ENCODE assay signal across 10 mouse cellular contexts in the genomic region with DNA sequence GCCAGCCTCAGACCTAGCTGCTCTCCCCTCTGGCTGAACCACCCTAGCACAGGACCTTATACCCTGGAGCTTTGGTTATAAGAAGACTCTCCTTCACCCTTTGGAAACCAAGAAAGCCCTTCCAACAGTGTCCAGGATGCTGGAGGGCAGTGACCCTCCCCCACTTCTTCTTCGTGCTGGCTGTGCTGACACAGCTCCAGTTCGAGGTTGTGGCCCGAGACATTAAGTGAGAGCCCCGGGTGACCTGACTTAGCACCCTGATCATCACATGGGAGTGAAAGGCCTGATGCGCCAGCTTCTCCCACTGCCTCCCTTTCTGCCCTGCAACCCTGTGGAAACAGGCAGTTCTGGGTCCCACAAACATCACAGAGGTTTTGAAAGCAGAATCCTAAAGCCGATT. TPM values are rescaled to one million over a fixed set of nuclear protein-coding genes. Genes with fewer than 3 reads are reported as not detected.
DNase-seq lines count a peak whose midpoint lies in the region; ATAC-seq and TF ChIP-seq lines count a peak whose summit lies in the region.
"Had no signal": no experiment of that assay in that cellular context is flagged by ENCODE, and none has a peak within 500 bp of the region (broad histone marks: within the 10 kb centered on the region; RNA-seq: fewer than 3 reads in every experiment).

No protein-coding gene starts in this region.

- H3K4me3 ChIP-seq in heart, embryonic 11.5 days (ENCODE audit: low read depth, low read length): 0 out of 2 replicates have a peak overlapping the region, but pooled peaks have one; percentile 15
- peak overlapping the region; percentile 1; the same call in 1 of the 2 replicates for H3K4me3 ChIP-seq in lung, postnatal 0 days (ENCODE audit: low read depth, low read length)
- peak overlapping the region; percentile 31 for H3K4me3 ChIP-seq in intestine, postnatal 0 days (ENCODE audit: low read depth, low read length)
- H3K4me3 ChIP-seq in neural tube, embryonic 15.5 days (replicated peaks): no peak overlapping the region

- H3K4me2 ChIP-seq in heart, embryonic 11.5 days: peak overlapping the region; percentile 50
- peak overlapping the region; percentile 54 for H3K4me2 ChIP-seq in lung, postnatal 0 days (replicated peaks; ENCODE audit: low read depth, low read length)
- peak overlapping the region; percentile 49 for H3K4me2 ChIP-seq in intestine, postnatal 0 days (replicated peaks; ENCODE audit: low read depth)
- H3K4me2 ChIP-seq in neural tube, embryonic 15.5 days: peak overlapping the region; percentile 5; the same call in 1 of the 2 replicates

- H3K36me3 ChIP-seq in heart, embryonic 11.5 days (ENCODE audit: control insufficient read depth, insufficient read depth, low read length): peaks cover 27% of the 10 kb centered on the region
- H3K36me3 ChIP-seq in lung, postnatal 0 days (ENCODE audit: insufficient read depth, low read length): peaks cover 17% of the 10 kb centered on the region; the same call in 1 of the 2 replicates
- peaks cover 20% of the 10 kb centered on the region for H3K36me3 ChIP-seq in intestine, postnatal 0 days (ENCODE audit: control insufficient read depth, insufficient read depth)
- H3K36me3 ChIP-seq in neural tube, embryonic 15.5 days: peaks cover 51% of the 10 kb centered on the region

- no peak for TF ChIP-seq EP300 in lung, postnatal 0 days (IDR thresholded peaks at IDR 0.05)

- no peaks in the 10 kb centered on the region for H3K27me3 ChIP-seq in heart, embryonic 11.5 days (ENCODE audit: control insufficient read depth, insufficient read depth, low read length)
- H3K27me3 ChIP-seq in lung, postnatal 0 days (replicated peaks; ENCODE audit: insufficient read depth, low read length): no peaks in the 10 kb centered on the region
- no peaks in the 10 kb centered on the region for H3K27me3 ChIP-seq in intestine, postnatal 0 days (replicated peaks; ENCODE audit: control insufficient read depth, insufficient read depth, low read length)
- peaks cover 5% of the 10 kb centered on the region for H3K27me3 ChIP-seq in neural tube, embryonic 15.5 days (replicated peaks)

- no peak for ATAC-seq in heart, embryonic 11.5 days (replicated peaks; ENCODE audit: insufficient number of reproducible peaks, low FRiP score, low TSS enrichment)
- no peak for ATAC-seq in lung, postnatal 0 days
- no peak for ATAC-seq in intestine, postnatal 0 days
- ATAC-seq in neural tube, embryonic 15.5 days (ENCODE audit: low FRiP score): no peak
- ATAC-seq: forebrain, embryonic 14.5 days had no signal

- H3K9ac ChIP-seq in heart, embryonic 11.5 days (ENCODE audit: low read depth, low read length): peak overlapping the region; percentile 54
- no peak overlapping the region for H3K9ac ChIP-seq in lung, postnatal 0 days (replicated peaks; ENCODE audit: low read depth)
- no peak overlapping the region; the same call in 1 of the 2 replicates for H3K9ac ChIP-seq in intestine, postnatal 0 days (ENCODE audit: low read depth, low read length)
- no peak overlapping the region for H3K9ac ChIP-seq in neural tube, embryonic 15.5 days (replicated peaks)

- 0 out of 2 replicates have a peak overlapping the region, but pooled peaks have one; percentile 29 for H3K27ac ChIP-seq in heart, embryonic 11.5 days (ENCODE audit: low read depth, low read length)
- H3K27ac ChIP-seq in lung, postnatal 0 days (ENCODE audit: low read length): no peak overlapping the region
- no peak overlapping the region for H3K27ac ChIP-seq in intestine, postnatal 0 days (ENCODE audit: low read depth, low read length)
- H3K27ac ChIP-seq in neural tube, embryonic 15.5 days (replicated peaks): no peak overlapping the region; the same call in 1 of the 2 replicates

- H3K4me1 ChIP-seq in heart, embryonic 11.5 days (ENCODE audit: control insufficient read depth, insufficient read depth, low read length): peaks cover 53% of the 10 kb centered on the region
- H3K4me1 ChIP-seq in lung, postnatal 0 days (ENCODE audit: insufficient read depth, low read depth, low read length): peaks cover 19% of the 10 kb centered on the region
- H3K4me1 ChIP-seq in intestine, postnatal 0 days (replicated peaks; ENCODE audit: control insufficient read depth, insufficient read depth, low read length): no peaks in the 10 kb centered on the region
- H3K4me1 ChIP-seq in neural tube, embryonic 15.5 days: peaks cover 46% of the 10 kb centered on the region

- 9% methylated on average over 6 of the region's 6 CpGs for WGBS in heart, embryonic 11.5 days (ENCODE audit: insufficient replicate concordance)
- WGBS in lung, postnatal 0 days: 10% methylated on average over 6 of the region's 6 CpGs
- 12% methylated on average over 6 of the region's 6 CpGs for WGBS in intestine, postnatal 0 days
- WGBS in neural tube, embryonic 15.5 days: 7% methylated on average over 6 of the region's 6 CpGs

- TF ChIP-seq CTCF in lung, postnatal 0 days (IDR thresholded peaks at IDR 0.05): no peak
- TF ChIP-seq CTCF in intestine, postnatal 0 days (IDR thresholded peaks at IDR 0.05; ENCODE audit: low read depth): no peak

- DNase-seq in heart, adult 8-10 months (ENCODE audit: low spot score): no peak
- no peak for DNase-seq in lung, postnatal 0 days (ENCODE audit: low spot score)
- DNase-seq in lung, postnatal 4 days: no peak
- no peak for DNase-seq in Muller cell, postnatal 12 days (ENCODE audit: inconsistent ontology term)
- no peak for DNase-seq in embryo, embryonic 10 days (ENCODE audit: low spot score)
- DNase-seq: right cerebral cortex, postnatal 4 days had no signal

- H3K9me3 ChIP-seq in heart, embryonic 11.5 days (replicated peaks; ENCODE audit: control insufficient read depth, low read length): no peaks in the 10 kb centered on the region
- H3K9me3 ChIP-seq in lung, postnatal 0 days (ENCODE audit: low read length): no peaks in the 10 kb centered on the region
- no peaks in the 10 kb centered on the region for H3K9me3 ChIP-seq in intestine, postnatal 0 days (ENCODE audit: control insufficient read depth)
- H3K9me3 ChIP-seq in neural tube, embryonic 15.5 days (replicated peaks): no peaks in the 10 kb centered on the region

RNA-seq across cellular contexts. Expression of a gene that starts 1.8 kb away (rescaled TPM):
- 17.0 and 17.7 TPM in 2 replicates for polyA plus RNA-seq in heart, embryonic 11.5 days (2014; fragmentation: Nextera tagmentation; extraction: Ambion mirVana)
- 100 to 1,000 TPM; 532 to 655 (median 581) TPM for total RNA-seq in heart, adult 8-10 months (2022)
- 11.5 and 14.7 TPM in 2 replicates for polyA plus RNA-seq in lung, postnatal 0 days (2015; fragmentation: Nextera tagmentation; extraction: Ambion mirVana)
- polyA plus RNA-seq in intestine, postnatal 0 days (2015; fragmentation: Nextera tagmentation; extraction: Ambion mirVana): 50.8 and 60.4 TPM in 2 replicates
- 10.0 and 14.9 TPM in 2 replicates for polyA plus RNA-seq in neural tube, embryonic 15.5 days (2015; fragmentation: Nextera tagmentation; extraction: Ambion mirVana)

RNA-seq across cellular contexts. Expression of a gene that starts 8.9 kb away (rescaled TPM):
- 6.6 and 6.9 TPM in 2 replicates for polyA plus RNA-seq in heart, embryonic 11.5 days (2014; fragmentation: Nextera tagmentation; extraction: Ambion mirVana)
- 1 to 10 TPM; 5.8 to 9.9 (median 7.8) TPM for total RNA-seq in heart, adult 8-10 months (2022)
- polyA plus RNA-seq in lung, postnatal 0 days (2015; fragmentation: Nextera tagmentation; extraction: Ambion mirVana): 4.2 and 4.7 TPM in 2 replicates
- polyA plus RNA-seq in intestine, postnatal 0 days (2015; fragmentation: Nextera tagmentation; extraction: Ambion mirVana): 4.6 and 5.1 TPM in 2 replicates
- 1.8 and 3.1 TPM in 2 replicates for polyA plus RNA-seq in neural tube, embryonic 15.5 days (2015; fragmentation: Nextera tagmentation; extraction: Ambion mirVana)

RNA-seq across cellular contexts. Expression of a gene that starts 9.5 kb away (rescaled TPM):
- polyA plus RNA-seq in heart, embryonic 11.5 days (2014; fragmentation: Nextera tagmentation; extraction: Ambion mirVana): 15.2 and 16.2 TPM in 2 replicates
- 10 to 100 TPM; 49.9 to 57.5 (median 54.0) TPM for total RNA-seq in heart, adult 8-10 months (2022)
- polyA plus RNA-seq in lung, postnatal 0 days (2015; fragmentation: Nextera tagmentation; extraction: Ambion mirVana): 9.7 and 12.0 TPM in 2 replicates
- 4.7 and 5.4 TPM in 2 replicates for polyA plus RNA-seq in intestine, postnatal 0 days (2015; fragmentation: Nextera tagmentation; extraction: Ambion mirVana)
- 30.3 and 35.8 TPM in 2 replicates for polyA plus RNA-seq in neural tube, embryonic 15.5 days (2015; fragmentation: Nextera tagmentation; extraction: Ambion mirVana)

RNA-seq across cellular contexts. Expression of a gene that starts 31.0 kb away (rescaled TPM):
- polyA plus RNA-seq in heart, embryonic 11.5 days (2014; fragmentation: Nextera tagmentation; extraction: Ambion mirVana): not detected in 2 replicates
- not detected for total RNA-seq in heart, adult 8-10 months (2022)
- not detected in 2 replicates for polyA plus RNA-seq in lung, postnatal 0 days (2015; fragmentation: Nextera tagmentation; extraction: Ambion mirVana)
- not detected in 2 replicates for polyA plus RNA-seq in intestine, postnatal 0 days (2015; fragmentation: Nextera tagmentation; extraction: Ambion mirVana)
- polyA plus RNA-seq in neural tube, embryonic 15.5 days (2015; fragmentation: Nextera tagmentation; extraction: Ambion mirVana): 0.24 TPM in 1 of 2 replicates, not detected in the other
- polyA plus RNA-seq: forebrain, embryonic 14.5 days had no signal

RNA-seq across cellular contexts. Expression of a gene that starts 32.7 kb away (rescaled TPM):
- 2.2 and 2.7 TPM in 2 replicates for polyA plus RNA-seq in heart, embryonic 11.5 days (2014; fragmentation: Nextera tagmentation; extraction: Ambion mirVana)
- not detected for total RNA-seq in heart, adult 8-10 months (2022)
- 0.20 and 0.23 TPM in 2 replicates for polyA plus RNA-seq in lung, postnatal 0 days (2015; fragmentation: Nextera tagmentation; extraction: Ambion mirVana)
- polyA plus RNA-seq in intestine, postnatal 0 days (2015; fragmentation: Nextera tagmentation; extraction: Ambion mirVana): 0.38 and 0.39 TPM in 2 replicates
- polyA plus RNA-seq in neural tube, embryonic 15.5 days (2015; fragmentation: Nextera tagmentation; extraction: Ambion mirVana): 7.5 and 8.2 TPM in 2 replicates
